Mouse (Mus musculus) adrenal gland, postnatal 25 days (tissue): Measurements from ENCODE around the gene Gm45234. TPM values are rescaled to one million over a fixed set of nuclear protein-coding genes. Genes with fewer than 3 reads are reported as not detected.
"Not testable (repeated sequence)": the region's sequence is repeated elsewhere in the genome, so short reads cannot be mapped to it uniquely, and the experiment has no call there.

ENCODE experiments used
- DNase-seq: peaks from one replicate; pipeline ENCODE4 v3.0.0; 2021; ENCODE audit warnings: mixed read lengths
- long read RNA-seq: library from polyadenylated mRNA; stranded (forward); transcript quantifications from one replicate; pipeline ENCODE4 v2.0.0, GENCODE M21; 2021
- total RNA-seq: library from RNA; stranded (reverse); gene quantifications from 2 replicates; pipeline ENCODE4 v1.2.3, GENCODE M21; 2021

Gene Gm45234
- total RNA-seq, result not detected in 2 replicates
- long read RNA-seq, partial matches to known transcripts, result 0 of 1 reads
- long read RNA-seq, other reads (novel, unspliced or antisense), result 1 of 1 reads

- DNase-seq, result peak; percentile 82
Observed at GRCm38 (mm10) chr6:124755831-124756595, at the start of gene Gm45234, which contains the start of gene Atn1. Gene Gm45234 (minus strand): TSS chr6:124756021. Gene Atn1 (minus strand): TSS chr6:124756524.

GRCm38 (mm10) chr6:124804341-124804740, 48.5 kb upstream of the Gm45234 start:
- DNase-seq, result no peak

GRCm38 (mm10) chr6:124803691-124804090, 47.9 kb upstream of the Gm45234 start:
- not testable (repeated sequence) for DNase-seq

DNA sequence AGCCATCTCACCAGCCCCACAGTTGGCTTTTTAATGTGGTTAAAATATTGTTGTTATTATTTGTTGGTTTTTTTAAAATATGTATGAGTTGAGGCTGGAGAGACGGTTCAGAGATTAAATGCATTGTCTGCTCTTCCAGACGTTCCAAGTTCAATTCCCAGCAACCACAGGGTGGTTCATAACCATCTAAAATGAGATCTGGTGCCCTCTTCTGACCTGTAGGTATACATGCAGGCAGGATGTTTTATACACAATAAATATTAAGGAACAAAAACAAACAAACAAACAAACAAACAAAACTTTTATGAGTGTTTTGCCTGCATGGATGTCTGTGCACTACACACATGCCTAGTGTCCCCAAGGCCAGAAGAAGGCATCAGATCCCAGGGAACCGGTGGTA, 47.2 kb upstream of the Gm45234 start:
- no peak for DNase-seq

DNA sequence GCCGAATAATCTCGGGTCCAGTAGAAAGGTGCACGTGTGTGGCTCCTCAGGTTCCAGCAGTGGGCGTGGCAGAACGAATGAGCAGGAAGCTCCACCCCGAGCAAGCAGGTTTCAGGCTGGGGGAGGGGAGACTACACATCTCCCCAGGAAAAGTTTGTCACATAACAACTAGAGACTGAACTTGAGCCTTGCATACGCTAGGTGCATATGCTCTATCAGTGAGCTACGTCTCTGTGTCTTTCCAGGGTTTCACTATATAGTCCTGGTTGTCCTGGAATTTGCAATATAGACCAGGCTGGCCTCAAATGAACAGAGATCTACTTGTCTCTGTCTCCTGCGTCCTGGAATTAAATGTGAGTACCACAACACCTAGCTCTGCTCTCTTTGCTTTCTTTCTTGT, 46.6 kb upstream of the Gm45234 start:
- DNase-seq, result not testable (repeated sequence)

DNA sequence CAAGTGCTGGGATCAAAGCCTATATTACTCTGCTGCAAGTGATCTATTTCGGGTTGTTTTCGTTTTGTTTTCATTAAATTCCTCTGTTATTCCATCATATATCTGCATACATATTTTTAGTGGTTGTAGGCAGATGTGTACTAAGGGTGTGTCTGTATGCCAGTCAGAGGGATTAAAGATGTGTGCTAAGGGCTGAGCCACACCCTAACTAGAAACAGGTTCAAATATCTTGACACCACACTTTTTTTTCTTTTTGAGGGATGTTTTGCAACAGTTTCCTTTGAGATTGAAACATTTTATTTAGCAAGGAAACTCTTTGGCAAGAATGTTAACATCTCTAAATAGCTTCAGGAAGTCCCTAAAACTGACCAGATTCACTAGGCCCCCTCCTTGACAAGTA, 40.4 kb upstream of the Gm45234 start:
- no peak for DNase-seq

DNA sequence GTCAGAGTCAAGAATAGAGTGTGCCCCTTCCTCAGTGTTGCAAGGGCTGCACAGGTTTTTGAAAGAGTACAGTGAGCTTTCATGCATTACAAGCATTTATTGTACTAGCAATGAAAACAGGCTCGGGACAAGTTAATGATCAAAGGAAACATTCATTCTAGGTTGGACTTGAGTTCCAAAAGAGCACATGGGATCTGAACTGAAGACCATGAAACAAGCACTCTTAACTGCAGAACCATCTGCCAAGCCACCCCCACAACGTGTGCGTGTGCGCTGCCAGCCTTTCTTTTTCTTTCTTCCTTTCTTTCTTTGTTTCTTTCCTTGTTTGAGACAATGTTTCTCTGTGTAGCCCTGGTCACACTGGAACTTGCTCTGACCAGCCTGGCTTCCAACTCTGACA, 40.0 kb upstream of the Gm45234 start:
- DNase-seq, result no peak

GRCm38 (mm10) chr6:124791911-124792310, 36.1 kb upstream of the Gm45234 start:
- no peak for DNase-seq

GRCm38 (mm10) chr6:124790121-124790520, 34.3 kb upstream of the Gm45234 start:
- no peak for DNase-seq

DNA sequence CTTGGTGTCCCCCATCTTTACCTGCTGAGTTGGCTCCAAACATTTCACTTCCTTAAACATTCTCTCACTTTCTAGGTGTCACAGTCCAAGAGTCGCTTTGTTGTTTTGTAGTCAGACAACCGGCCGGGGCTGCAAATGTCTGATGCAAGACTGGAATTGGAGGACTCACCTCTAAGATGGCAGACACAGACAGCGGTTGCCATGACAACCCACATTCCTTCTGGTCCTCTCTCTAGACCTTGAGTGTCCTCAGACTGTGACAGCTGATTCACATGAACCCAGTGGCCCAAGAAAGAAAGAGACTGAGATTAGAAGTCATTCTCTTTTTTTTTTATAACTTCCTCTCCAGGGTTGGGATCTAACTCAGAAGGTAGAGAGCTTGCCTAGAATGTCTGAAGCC, 33.7 kb upstream of the Gm45234 start:
- DNase-seq, result no peak

GRCm38 (mm10) chr6:124787722-124788121, 31.9 kb upstream of the Gm45234 start:
- DNase-seq, result no peak

DNA sequence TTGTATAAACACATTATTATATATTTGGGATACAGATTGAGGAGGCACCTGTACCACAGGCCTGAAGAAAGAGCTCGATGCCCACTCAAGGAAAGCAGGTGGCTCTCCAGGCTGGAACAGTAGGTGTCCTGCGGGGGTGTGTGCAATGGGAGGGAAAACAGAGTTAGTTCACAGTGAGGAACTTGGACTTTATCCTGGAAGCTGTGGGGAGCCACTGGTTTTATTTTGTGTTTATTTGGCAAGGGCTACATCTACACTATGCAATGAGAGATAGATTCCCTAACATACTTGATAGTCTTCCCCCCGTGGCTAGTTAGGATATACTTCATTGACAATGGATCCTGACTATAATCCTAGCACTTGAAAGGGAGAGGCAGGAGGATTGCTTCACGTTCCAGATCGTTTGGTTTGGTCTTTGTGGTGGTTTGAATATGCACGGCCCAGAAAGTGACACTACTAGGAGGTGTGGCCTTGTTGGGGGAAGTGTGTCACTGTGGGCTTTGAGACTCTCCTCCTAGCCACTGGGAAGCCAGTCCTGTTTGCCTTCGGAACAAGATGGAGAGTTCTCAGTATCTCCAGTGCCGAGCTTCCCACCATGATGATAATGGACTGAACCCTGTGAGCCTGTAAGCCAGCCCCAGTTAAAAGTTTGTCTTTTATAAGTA, 31.1 kb upstream of the Gm45234 start:
- no peak for DNase-seq

DNA sequence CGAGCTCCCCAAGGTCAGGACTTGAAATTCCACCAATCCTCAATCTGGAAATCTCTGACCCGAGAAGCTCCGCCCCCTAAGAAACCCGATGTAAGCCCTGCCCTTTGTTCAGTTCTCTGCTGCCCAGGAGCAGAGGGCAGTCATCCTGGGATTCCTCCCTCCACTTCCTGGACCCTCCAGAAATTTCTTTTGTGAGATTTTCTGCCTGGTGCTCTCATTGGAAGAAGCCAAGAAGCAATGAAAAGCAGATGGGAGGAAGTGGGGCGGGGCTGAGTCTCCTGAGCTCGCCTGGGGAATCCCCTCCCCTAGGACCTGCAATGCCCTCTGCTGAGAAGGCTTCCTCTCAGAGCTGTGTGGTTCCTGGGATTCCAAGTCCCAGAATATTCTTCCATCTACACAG, 26.6 kb upstream of the Gm45234 start:
- DNase-seq, result no peak

DNA sequence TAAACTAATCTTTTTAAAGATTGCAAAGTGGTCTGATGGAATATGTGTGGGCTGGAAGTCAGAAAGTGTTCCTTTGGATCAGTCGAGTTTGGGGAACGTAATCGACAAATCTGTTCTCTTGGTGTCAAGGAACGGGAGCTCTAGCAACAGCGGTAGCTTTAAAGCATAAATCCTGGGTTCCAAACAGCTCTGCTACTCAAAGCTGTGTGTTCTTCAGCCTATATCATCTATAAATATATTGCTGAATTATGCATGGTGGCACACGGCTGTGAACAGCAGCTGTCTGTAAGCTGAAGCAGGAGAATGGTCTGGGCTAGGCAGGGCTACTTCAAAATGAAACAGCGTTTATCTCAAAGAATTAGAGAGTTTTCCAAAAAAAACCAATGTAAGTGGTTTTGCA, 25.1 kb upstream of the Gm45234 start:
- DNase-seq, result no peak

DNA sequence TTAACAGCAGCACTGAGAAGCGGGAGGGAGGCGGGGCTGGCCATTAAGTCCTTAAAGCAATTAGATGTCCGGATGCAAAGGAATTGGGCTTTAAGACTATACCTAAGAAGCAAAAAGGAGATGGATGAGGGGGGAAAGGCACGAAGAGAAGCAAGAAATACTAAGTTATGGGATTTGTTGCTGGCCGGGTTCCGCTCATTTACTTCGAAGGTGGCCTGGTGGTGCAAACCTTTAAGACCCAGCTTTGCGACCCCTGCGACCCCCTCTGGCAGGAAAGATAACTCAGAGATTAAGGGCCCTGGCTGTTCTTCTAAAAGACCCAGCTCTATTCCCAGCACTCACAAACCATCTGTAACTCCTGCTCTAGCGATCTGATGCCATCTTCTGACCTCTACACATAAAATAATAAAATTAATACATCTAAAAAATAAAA, 24.2 kb upstream of the Gm45234 start:
- DNase-seq, result no peak

GRCm38 (mm10) chr6:124779222-124779983, 23.6 kb upstream of the Gm45234 start, which contains the start of gene Lrrc23:
Gene Lrrc23 (minus strand): TSS chr6:124779727.
- no peak for DNase-seq

- no peak for DNase-seq
Observed at GRCm38 (mm10) chr6:124770511-124770910, 14.7 kb upstream of the Gm45234 start.

DNA sequence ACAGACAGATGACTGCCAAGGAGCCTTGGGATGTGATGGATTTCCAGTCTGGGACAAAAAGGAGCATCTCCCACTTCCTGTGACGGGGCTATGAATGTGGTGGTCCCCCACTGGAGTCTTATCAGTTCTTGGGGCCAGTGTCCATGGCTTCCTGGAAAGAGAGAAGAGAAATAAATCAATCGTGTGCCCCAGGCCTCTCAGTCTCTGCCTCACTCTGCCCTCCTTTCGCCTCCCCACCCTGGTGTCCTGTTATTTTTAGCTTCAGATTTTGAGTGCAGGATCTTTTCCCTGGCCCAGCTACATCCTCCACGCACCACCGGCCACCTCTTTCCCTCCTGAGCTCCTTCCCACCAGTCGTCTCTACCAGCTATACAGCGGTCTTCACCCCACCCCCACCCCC, 14.2 kb upstream of the Gm45234 start:
- DNase-seq, result no peak

- peak; percentile 74 for DNase-seq
Observed at GRCm38 (mm10) chr6:124769101-124769765, 13.4 kb upstream of the Gm45234 start, which contains the start of gene Eno2. Gene Eno2 (minus strand): TSS chr6:124769673.

DNA sequence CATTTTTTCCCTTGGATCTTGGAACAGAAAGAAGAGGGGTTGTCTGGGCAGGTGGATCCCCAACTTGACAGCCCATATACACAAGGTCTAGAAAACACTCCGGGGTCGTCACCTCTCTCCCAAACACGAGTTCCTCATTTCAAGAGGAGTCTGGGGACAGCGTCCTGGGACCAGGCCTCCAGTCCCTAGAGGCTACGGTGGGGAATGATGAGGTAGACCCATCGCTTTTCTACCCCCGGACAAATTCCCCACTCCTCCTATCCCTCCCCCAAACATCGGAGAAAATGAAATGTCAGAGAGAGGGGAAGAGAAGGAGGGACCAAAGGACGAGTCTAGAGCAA, 12.9 kb upstream of the Gm45234 start:
- DNase-seq, result no peak

DNA sequence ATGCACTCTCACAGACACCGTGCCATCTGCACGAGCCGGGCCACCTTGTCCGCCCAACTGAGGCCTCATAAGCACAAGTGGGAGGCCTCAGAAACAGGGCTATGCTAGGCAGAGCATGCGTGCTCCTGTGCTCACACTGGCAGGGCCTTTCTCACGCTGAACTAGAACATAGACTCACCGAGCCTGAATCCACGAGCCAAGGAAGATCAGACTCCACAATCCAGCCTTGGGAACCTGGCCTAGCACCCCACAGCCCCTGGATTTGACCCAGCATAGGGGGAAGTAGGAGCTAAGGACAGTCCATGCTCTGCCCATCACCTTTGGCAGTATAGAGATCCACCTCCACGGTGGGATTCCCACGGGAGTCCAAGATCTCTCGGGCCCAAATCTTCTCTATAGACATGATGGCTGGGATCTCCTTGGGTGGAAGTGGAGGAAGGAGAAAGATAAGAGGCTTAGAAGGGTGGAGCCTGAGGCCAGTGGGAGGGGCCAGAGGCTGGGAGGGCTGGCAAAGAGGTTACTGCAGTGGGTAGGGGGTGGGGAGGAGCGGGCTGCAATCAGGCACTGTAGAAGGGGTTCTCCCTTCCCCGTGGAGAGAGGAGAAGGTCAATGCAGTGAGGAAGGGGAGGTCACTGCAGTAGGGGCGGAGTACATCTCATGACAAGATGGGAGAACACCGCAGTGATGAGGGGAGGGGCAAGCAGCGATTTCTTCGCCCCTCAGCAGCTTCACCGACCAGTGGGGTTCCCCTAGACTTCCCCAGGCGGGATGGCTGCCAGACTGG, 12.3 kb upstream of the Gm45234 start:
- DNase-seq, result no peak
